9 mouse cellular contexts compared by ENCODE assay signal in the genomic region with DNA sequence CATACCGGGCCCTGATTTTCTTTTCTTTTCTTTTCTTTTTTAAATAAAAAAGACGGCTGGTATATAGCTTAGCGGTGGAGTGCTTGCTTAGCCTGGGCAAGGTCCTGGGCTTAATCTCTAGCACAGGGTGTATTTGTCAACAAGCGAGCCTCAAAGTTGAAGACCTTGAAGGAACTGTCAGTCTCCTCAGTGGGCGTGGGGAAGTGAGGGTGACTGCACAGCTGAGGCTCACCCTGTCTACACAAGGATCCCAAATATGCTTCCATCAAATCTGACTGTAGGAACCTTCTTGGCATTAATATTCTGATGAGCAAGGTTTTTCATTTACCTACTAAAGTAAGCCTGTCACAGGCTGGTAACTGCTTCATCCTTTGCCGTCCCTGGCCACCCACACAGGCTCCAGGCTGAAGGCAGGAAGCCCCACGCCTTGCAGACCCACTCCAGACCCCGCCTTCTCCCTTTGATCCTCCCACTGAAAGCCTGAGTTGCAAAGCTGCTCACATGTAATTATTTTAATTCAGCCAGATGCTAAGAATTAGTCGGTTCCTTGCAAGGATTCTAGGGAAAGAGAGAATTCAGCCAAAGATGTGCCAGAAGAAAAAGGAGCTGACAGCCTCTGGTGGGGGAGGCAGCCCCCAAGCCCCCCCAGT. TPM values are rescaled to one million over a fixed set of nuclear protein-coding genes. Genes with fewer than 3 reads are reported as not detected.
DNase-seq lines count a peak whose midpoint lies in the region; ATAC-seq and TF ChIP-seq lines count a peak whose summit lies in the region.
"Had no signal": no experiment of that assay in that cellular context is flagged by ENCODE, and none has a peak within 500 bp of the region (broad histone marks: within the 10 kb centered on the region; RNA-seq: fewer than 3 reads in every experiment).

No protein-coding gene starts in this region.

- no peak overlapping the region for H3K4me3 ChIP-seq in forebrain, embryonic 16.5 days (replicated peaks; ENCODE audit: low read length)
- no peak overlapping the region for H3K4me3 ChIP-seq in limb, embryonic 14.5 days (replicated peaks; ENCODE audit: low read length)
- H3K4me3 ChIP-seq: liver, embryonic 15.5 days had no signal

- H3K4me1 ChIP-seq in forebrain, embryonic 16.5 days (replicated peaks; ENCODE audit: control insufficient read depth, insufficient read depth, low read length), result peaks cover 10% of the 10 kb centered on the region
- peaks cover 9% of the 10 kb centered on the region for H3K4me1 ChIP-seq in limb, embryonic 14.5 days (ENCODE audit: control insufficient read depth, insufficient read depth, low read length)
- H3K4me1 ChIP-seq: liver, embryonic 15.5 days had no signal

- H3K9me3 ChIP-seq in forebrain, embryonic 16.5 days (ENCODE audit: control insufficient read depth, low read length), result no peaks in the 10 kb centered on the region
- H3K9me3 ChIP-seq in limb, embryonic 14.5 days (ENCODE audit: control insufficient read depth, low read length), result no peaks in the 10 kb centered on the region
- H3K9me3 ChIP-seq: liver, embryonic 15.5 days had no signal

- no peak overlapping the region for H3K9ac ChIP-seq in forebrain, embryonic 16.5 days (replicated peaks; ENCODE audit: low read depth, low read length)
- peak overlapping the region; percentile 12; the same call in 1 of the 2 replicates for H3K9ac ChIP-seq in limb, embryonic 14.5 days (ENCODE audit: low read depth, low read length, severe bottlenecking)
- H3K9ac ChIP-seq: liver, embryonic 15.5 days had no signal

- peak overlapping the region; percentile 42 for H3K27ac ChIP-seq in forebrain, embryonic 16.5 days (ENCODE audit: low read length)
- 0 out of 2 replicates have a peak overlapping the region, but pooled peaks have one; percentile 38 for H3K27ac ChIP-seq in limb, embryonic 14.5 days (replicated peaks; ENCODE audit: low read depth, low read length)
- H3K27ac ChIP-seq: liver, embryonic 15.5 days had no signal

- TF ChIP-seq POLR2A in limb, embryonic 14.5 days (IDR thresholded peaks at IDR 0.05; ENCODE audit: borderline replicate concordance, extremely low read depth, insufficient read depth, insufficient read length), result no peak

- 7% methylated on average over 9 of the region's 9 CpGs for WGBS in forebrain, embryonic 16.5 days
- 14% methylated on average over 9 of the region's 9 CpGs for WGBS in limb, embryonic 14.5 days

- H3K27me3 ChIP-seq in forebrain, embryonic 16.5 days (replicated peaks; ENCODE audit: control insufficient read depth, insufficient read depth, low read length), result no peaks in the 10 kb centered on the region
- H3K27me3 ChIP-seq in limb, embryonic 14.5 days (ENCODE audit: control insufficient read depth, insufficient read depth, low read length), result no peaks in the 10 kb centered on the region

- no peaks in the 10 kb centered on the region for H3K36me3 ChIP-seq in forebrain, embryonic 16.5 days (ENCODE audit: control insufficient read depth, insufficient read depth)
- H3K36me3 ChIP-seq in limb, embryonic 14.5 days (ENCODE audit: control insufficient read depth, insufficient read depth, low read length), result no peaks in the 10 kb centered on the region
- H3K36me3 ChIP-seq: liver, embryonic 15.5 days had no signal

- DNase-seq in embryo, embryonic 10 days (ENCODE audit: low spot score), result peak; percentile 47
- no peak for DNase-seq in embryo, embryonic 9.5 days (ENCODE audit: extremely low spot score)
- peak; percentile 82 for DNase-seq in CD4-positive helper T cell, adult 2 months (ENCODE audit: low read depth, low spot score)
- DNase-seq in limb, embryonic 14.5 days (ENCODE audit: low spot score), result peak; percentile 35
- peak; percentile 63 to 70 for DNase-seq in thymus, postnatal 36 days
- DNase-seq in gastrocnemius, postnatal 4 days (ENCODE audit: low spot score in 2 of 2), result no peak
- DNase-seq in spleen, postnatal 14 days (ENCODE audit: low spot score in 2 of 2), result no peak

- no peak overlapping the region for H3K4me2 ChIP-seq in forebrain, embryonic 16.5 days (ENCODE audit: low read length)
- no peak overlapping the region for H3K4me2 ChIP-seq in limb, embryonic 14.5 days (replicated peaks; ENCODE audit: low read depth, low read length, severe bottlenecking)
- H3K4me2 ChIP-seq: liver, embryonic 15.5 days had no signal

- ATAC-seq in forebrain, embryonic 16.5 days, result peak; percentile 80
- ATAC-seq in limb, embryonic 14.5 days (ENCODE audit: low FRiP score, low read depth), result peak; percentile 34; the same call in 1 of the 2 replicates

RNA-seq across cellular contexts. Expression of gene Cpne5, which starts 38.7 kb away (rescaled TPM):
- polyA plus RNA-seq in forebrain, embryonic 16.5 days (2015; fragmentation: Nextera tagmentation; extraction: Ambion mirVana), result 25.0 and 35.5 TPM in 2 replicates
- polyA plus RNA-seq in limb, embryonic 14.5 days (2012; rRNA removed), result 14.7 and 17.9 TPM in 2 replicates
- polyA plus RNA-seq in limb, embryonic 14.5 days (2014; fragmentation: Nextera tagmentation; extraction: Ambion mirVana), result 13.3 and 14.7 TPM in 2 replicates
- total RNA-seq in gastrocnemius, postnatal 4 days (2021), result 1 to 10 TPM in 1 of 2 experiments, under 1 TPM in 1; 0.69 to 1.1 TPM

Comparison
In these comparisons a context has a peak if more than half of its experiments do, and no peak if none do; other contexts are left out.
1. DNase-seq: peak in embryo, embryonic 10 days (single experiment), CD4-positive helper T cell, adult 2 months (single experiment), limb, embryonic 14.5 days (single experiment) and thymus, postnatal 36 days (2 of 2); none in embryo, embryonic 9.5 days (single experiment), gastrocnemius, postnatal 4 days (0 of 2) and spleen, postnatal 14 days (0 of 2).